Mouse (Mus musculus) myocyte (in vitro differentiated cells): ENCODE results near the gene Sv2c. TPM values are rescaled to one million over a fixed set of nuclear protein-coding genes. Genes with fewer than 3 reads are reported as not detected.

Source experiments
- H3K27me3 ChIP-seq: one replicate; pipeline ENCODE4 v1.6.1; 2011; ENCODE audit not compliant: control insufficient read depth, insufficient read depth, insufficient read length
- H3K36me3 ChIP-seq: one replicate; pipeline ENCODE4 v1.6.1; 2011; ENCODE audit not compliant: control insufficient read depth, insufficient read depth
- H3K4me2 ChIP-seq: one replicate; pipeline ENCODE4 v1.6.1; 2011; ENCODE audit warnings: low read depth, control low read depth
- H3K4me3 ChIP-seq: one replicate; pipeline ENCODE4 v1.5.1; 2011; ENCODE audit warnings: mild to moderate bottlenecking, control low read depth, moderate library complexity
- H3K79me2 ChIP-seq: one replicate; pipeline ENCODE4 v1.6.1; 2011; ENCODE audit not compliant: control insufficient read depth, insufficient read depth
- H3ac ChIP-seq: one replicate; pipeline ENCODE4 v1.6.1; 2011; ENCODE audit not compliant: control insufficient read depth, insufficient read length
- CEBPB ChIP-seq: IDR thresholded peaks from 2 replicates; pipeline ENCODE4 v1.6.1; 2011; ENCODE audit warnings: mild to moderate bottlenecking, moderate library complexity; ENCODE audit not compliant: poor library complexity, insufficient read depth, severe bottlenecking
- E2F4 ChIP-seq: IDR thresholded peaks from one replicate; pipeline ENCODE4 v1.6.1; 2011; ENCODE audit warnings: mild to moderate bottlenecking, control low read depth, moderate library complexity; ENCODE audit not compliant: insufficient read depth
- MAX ChIP-seq: IDR thresholded peaks from one replicate; pipeline ENCODE4 v1.6.1; 2011; ENCODE audit warnings: low read depth, mild to moderate bottlenecking, control low read depth
- MYOD1 ChIP-seq, 3 experiments: IDR thresholded peaks; one replicate each; pipeline ENCODE4 v1.6.1; 2011; ENCODE audit warnings: control low read depth in 2 of 3, low read depth in 2 of 3, mild to moderate bottlenecking in 2 of 3, moderate library complexity in 1 of 3; ENCODE audit not compliant: insufficient read length in 2 of 3, control insufficient read depth in 1 of 3
- MYOG ChIP-seq, 3 experiments: IDR thresholded peaks; one replicate each; pipeline ENCODE4 v1.6.1; 2011; ENCODE audit warnings: control low read depth in 2 of 3, low read depth in 2 of 3, mild to moderate bottlenecking in 2 of 3; ENCODE audit not compliant: insufficient read length in 2 of 3, control insufficient read depth in 1 of 3, insufficient read depth in 1 of 3
- POLR2A ChIP-seq: IDR thresholded peaks from one replicate; pipeline ENCODE4 v1.6.1; 2011; ENCODE audit warnings: low read depth, mild to moderate bottlenecking, control low read depth, moderate library complexity; ENCODE audit not compliant: insufficient read length
- POLR2AphosphoS2 ChIP-seq: IDR thresholded peaks from one replicate; pipeline ENCODE4 v1.6.1; 2011; ENCODE audit warnings: low read depth, control low read depth; ENCODE audit not compliant: insufficient read length
- REST ChIP-seq: IDR thresholded peaks from one replicate; pipeline ENCODE4 v1.6.1; 2011; ENCODE audit warnings: mild to moderate bottlenecking, control low read depth, moderate library complexity; ENCODE audit not compliant: insufficient read depth, insufficient read length
- SRF ChIP-seq: IDR thresholded peaks from one replicate; pipeline ENCODE4 v1.6.1; 2011; ENCODE audit warnings: low read depth; ENCODE audit not compliant: control insufficient read depth, insufficient read length
- TCF12 ChIP-seq: IDR thresholded peaks from one replicate; pipeline ENCODE4 v1.6.1; 2011; ENCODE audit warnings: mild to moderate bottlenecking, control low read depth; ENCODE audit not compliant: poor library complexity, insufficient read depth, severe bottlenecking
- TCF3 ChIP-seq: IDR thresholded peaks from one replicate; pipeline ENCODE4 v1.6.1; 2011; ENCODE audit warnings: low read depth, control low read depth; ENCODE audit not compliant: insufficient read length
- USF1 ChIP-seq: IDR thresholded peaks from one replicate; pipeline ENCODE4 v1.6.1; 2011; ENCODE audit warnings: low read depth, mild to moderate bottlenecking, control low read depth, moderate library complexity
- polyA plus RNA-seq: library from polyadenylated mRNA; unstranded; fragments of >200 nt; fragmentation: generic; extraction: Trizol; gene quantifications from one replicate; pipeline ENCODE4 v1.2.1, GENCODE M21; 2012; ENCODE audit warnings: missing spikeins

The Sv2c gene
- polyA plus RNA-seq, 1 experiment: not detected

DNA sequence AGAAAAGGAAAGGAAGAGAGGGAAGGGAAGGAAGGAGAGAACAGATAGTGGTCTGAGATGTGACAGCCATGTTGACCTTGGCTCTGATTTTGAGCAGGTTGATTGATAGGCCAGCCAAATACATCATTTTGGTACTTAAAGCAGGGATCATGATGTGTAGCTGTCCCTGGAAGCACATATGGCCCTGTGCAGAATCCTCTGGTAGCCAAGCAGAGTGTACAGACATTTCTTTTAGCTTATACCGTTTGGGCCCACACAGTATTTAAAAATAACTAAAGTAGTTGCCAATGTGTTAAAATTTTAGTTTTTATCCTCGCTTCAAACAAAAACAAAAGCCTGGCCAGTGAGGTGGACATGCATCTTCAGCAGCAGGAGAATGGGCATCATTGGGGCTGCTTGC lies 223.1 kb downstream of the Sv2c start:
- Histone ChIP-seq H3K79me2 (no peaks in the 10 kb centered on the region), H3K4me3 (no peak overlapping the region)
- TF ChIP-seq CEBPB: no peak
- TF ChIP-seq TCF3: no peak
- TF ChIP-seq REST: no peak
- no peak for TF ChIP-seq MYOG (IDR thresholded peaks at IDR 0.05; ENCODE audit: control insufficient read depth in 1 of 3, insufficient read depth in 1 of 3, insufficient read length in 2 of 3, low read depth in 2 of 3)
- no peak for TF ChIP-seq USF1
- TF ChIP-seq SRF: no peak
- no peak for TF ChIP-seq POLR2A
- no peak for TF ChIP-seq MAX
- TF ChIP-seq E2F4: no peak
- no peak for TF ChIP-seq POLR2AphosphoS2
- TF ChIP-seq MYOD1 (IDR thresholded peaks at IDR 0.05; ENCODE audit: control insufficient read depth in 1 of 3, insufficient read length in 2 of 3, low read depth in 2 of 3): no peak
- TF ChIP-seq TCF12: no peak

More for the DNA sequence above, 223.1 kb downstream of the Sv2c start:
- no peaks in the 10 kb centered on the region for H3K27me3 ChIP-seq
- H3K36me3 ChIP-seq: no peaks in the 10 kb centered on the region
- no peak overlapping the region for H3ac ChIP-seq
- no peak overlapping the region for H3K4me2 ChIP-seq

Other genes starting within 250 kb of the Sv2c start
- 0.02 TPM for gene Iqgap2, start 240.7 kb downstream of the Sv2c start, polyA plus RNA-seq
- 14.5 TPM for gene Gm20075, start 51.2 kb downstream of the Sv2c start, polyA plus RNA-seq
- gene Gm17190, start 50.5 kb downstream of the Sv2c start, polyA plus RNA-seq: not detected